ENCODE assay signal across 9 mouse cellular contexts in the genomic region with DNA sequence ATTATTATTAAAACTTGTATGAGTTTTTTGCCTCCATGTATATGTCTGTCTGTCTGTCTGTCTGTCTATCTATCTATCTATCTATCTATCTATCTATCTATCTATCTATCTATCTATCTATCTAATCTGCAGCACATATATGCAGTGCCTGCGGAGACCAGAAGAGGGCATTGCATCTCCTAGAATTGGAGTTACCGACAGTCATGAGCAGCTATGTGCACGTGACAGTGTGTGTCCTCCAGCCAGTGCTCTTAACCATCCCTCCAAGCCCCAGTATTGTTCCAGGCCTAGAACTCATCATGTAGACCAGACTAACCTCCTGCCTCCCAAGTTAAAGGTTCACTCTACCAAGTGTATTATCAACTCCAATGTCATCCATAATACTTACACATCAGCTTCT. TPM values are rescaled to one million over a fixed set of nuclear protein-coding genes. Genes with fewer than 3 reads are reported as not detected.
DNase-seq lines count a peak whose midpoint lies in the region; ATAC-seq and TF ChIP-seq lines count a peak whose summit lies in the region.
"Had no signal": no experiment of that assay in that cellular context is flagged by ENCODE, and none has a peak within 500 bp of the region (broad histone marks: within the 10 kb centered on the region; RNA-seq: fewer than 3 reads in every experiment).

No protein-coding gene starts in this region.

- ATAC-seq in kidney, postnatal 0 days (replicated peaks; ENCODE audit: low FRiP score, low read depth) = no peak

- H3K27me3 ChIP-seq in kidney, postnatal 0 days (ENCODE audit: insufficient read depth, low read length) = no peaks in the 10 kb centered on the region
- H3K27me3 ChIP-seq: liver, embryonic 15.5 days had no signal

- H3K27ac ChIP-seq in kidney, postnatal 0 days = no peak overlapping the region
- H3K27ac ChIP-seq: liver, embryonic 15.5 days had no signal

- H3K9me3 ChIP-seq in kidney, postnatal 0 days (replicated peaks; ENCODE audit: low read length) = no peaks in the 10 kb centered on the region
- H3K9me3 ChIP-seq: liver, embryonic 15.5 days had no signal

- no peak overlapping the region for H3K4me3 ChIP-seq in kidney, postnatal 0 days (replicated peaks; ENCODE audit: low read depth, low read length)
- H3K4me3 ChIP-seq: liver, embryonic 15.5 days had no signal

- 0 out of 2 replicates have a peak, but pooled peaks cover under 1% of the 10 kb centered on the region for H3K4me1 ChIP-seq in kidney, postnatal 0 days (replicated peaks; ENCODE audit: insufficient read depth, low read length)
- H3K4me1 ChIP-seq: liver, embryonic 15.5 days had no signal

- H3K36me3 ChIP-seq in kidney, postnatal 0 days (ENCODE audit: insufficient read depth, low read length) = no peaks in the 10 kb centered on the region
- H3K36me3 ChIP-seq: liver, embryonic 15.5 days had no signal

- peak; percentile 76 for TF ChIP-seq CTCF in kidney, postnatal 0 days (IDR thresholded peaks at IDR 0.05; ENCODE audit: low read depth)

- H3K4me2 ChIP-seq in kidney, postnatal 0 days (ENCODE audit: low read length) = no peak overlapping the region
- H3K4me2 ChIP-seq: liver, embryonic 15.5 days had no signal

- 13% methylated on average over 3 of the region's 3 CpGs for whole genome bisulfite sequencing in kidney, postnatal 0 days

- peak; percentile 67 to 87 for DNase-seq in adrenal gland, adult (ENCODE audit: inconsistent age in 2 of 2, low spot score in 1 of 2)
- no peak for DNase-seq in adrenal gland, postnatal 4 days (ENCODE audit: low spot score in 2 of 2)
- peak; percentile 60 for DNase-seq in right cerebral cortex, adult 18-20 months
- no peak for DNase-seq in right cerebral cortex, postnatal 25 days
- peak; percentile 83 for DNase-seq in embryo, embryonic 10.5 days (ENCODE audit: low spot score)
- DNase-seq in kidney, postnatal 0 days (ENCODE audit: low spot score) = peak; percentile 79
- DNase-seq in lung, postnatal 25 days (ENCODE audit: low spot score) = peak; percentile 73
- peak; percentile 53 for DNase-seq in thymus, postnatal 14 days

- H3K9ac ChIP-seq in kidney, postnatal 0 days (ENCODE audit: low read depth, low read length) = no peak overlapping the region
- H3K9ac ChIP-seq: liver, embryonic 15.5 days had no signal

RNA-seq across cellular contexts. Expression of gene Klc1, which starts 19.9 kb away (rescaled TPM):
- 100 to 1,000 TPM; 128 to 142 TPM for total RNA-seq in adrenal gland, postnatal 4 days (2021)
- polyA plus RNA-seq in kidney, postnatal 0 days (2015; fragmentation: Nextera tagmentation; extraction: Ambion mirVana) = 52.6 and 61.3 TPM in 2 replicates

RNA-seq across cellular contexts. Expression of gene Apopt1, which starts 25.7 kb away (rescaled TPM):
- total RNA-seq in adrenal gland, postnatal 4 days (2021) = 10 to 100 TPM; 65.4 to 70.1 TPM
- 57.8 and 61.4 TPM in 2 replicates for polyA plus RNA-seq in kidney, postnatal 0 days (2015; fragmentation: Nextera tagmentation; extraction: Ambion mirVana)

RNA-seq across cellular contexts. Expression of gene Bag5, which starts 25.7 kb away (rescaled TPM):
- 10 to 100 TPM; 35.8 to 37.0 TPM for total RNA-seq in adrenal gland, postnatal 4 days (2021)
- polyA plus RNA-seq in kidney, postnatal 0 days (2015; fragmentation: Nextera tagmentation; extraction: Ambion mirVana) = 45.7 and 48.9 TPM in 2 replicates

Comparison
In these comparisons a context has a peak if more than half of its experiments do, and no peak if none do; other contexts are left out.
1. DNase-seq: peak in adrenal gland, adult (2 of 2), right cerebral cortex, adult 18-20 months (single experiment), embryo, embryonic 10.5 days (single experiment), kidney, postnatal 0 days (single experiment), lung, postnatal 25 days (single experiment) and thymus, postnatal 14 days (single experiment); none in adrenal gland, postnatal 4 days (0 of 2) and right cerebral cortex, postnatal 25 days (single experiment).